Mouse (Mus musculus) large intestine, adult 2 months (tissue): Measurements from ENCODE around the gene Adgrb3. TPM values are rescaled to one million over a fixed set of nuclear protein-coding genes. Genes with fewer than 3 reads are reported as not detected.

ENCODE experiments used
- DNase-seq: peaks from one replicate; pipeline ENCODE4 v3.0.0-alpha.2; 2012; ENCODE audit warnings: low read depth, low spot score
- WGBS: fragments of 180-500 bp; shearing (Covaris S2); methylation state at CpG from one replicate; pipeline ENCODE4 v1.1.7; 2018; 5-methylcytosine and 5-hydroxymethylcytosine counted together
- polyA plus RNA-seq: library from polyadenylated mRNA; depleted of rRNA; stranded (reverse); fragments of >200 nt; gene quantifications from 2 replicates; pipeline ENCODE4 v1.2.3, GENCODE M21; 2012; rRNA removed

Gene Adgrb3
- 0.08 and 0.16 TPM in 2 replicates for polyA plus RNA-seq

DNA sequence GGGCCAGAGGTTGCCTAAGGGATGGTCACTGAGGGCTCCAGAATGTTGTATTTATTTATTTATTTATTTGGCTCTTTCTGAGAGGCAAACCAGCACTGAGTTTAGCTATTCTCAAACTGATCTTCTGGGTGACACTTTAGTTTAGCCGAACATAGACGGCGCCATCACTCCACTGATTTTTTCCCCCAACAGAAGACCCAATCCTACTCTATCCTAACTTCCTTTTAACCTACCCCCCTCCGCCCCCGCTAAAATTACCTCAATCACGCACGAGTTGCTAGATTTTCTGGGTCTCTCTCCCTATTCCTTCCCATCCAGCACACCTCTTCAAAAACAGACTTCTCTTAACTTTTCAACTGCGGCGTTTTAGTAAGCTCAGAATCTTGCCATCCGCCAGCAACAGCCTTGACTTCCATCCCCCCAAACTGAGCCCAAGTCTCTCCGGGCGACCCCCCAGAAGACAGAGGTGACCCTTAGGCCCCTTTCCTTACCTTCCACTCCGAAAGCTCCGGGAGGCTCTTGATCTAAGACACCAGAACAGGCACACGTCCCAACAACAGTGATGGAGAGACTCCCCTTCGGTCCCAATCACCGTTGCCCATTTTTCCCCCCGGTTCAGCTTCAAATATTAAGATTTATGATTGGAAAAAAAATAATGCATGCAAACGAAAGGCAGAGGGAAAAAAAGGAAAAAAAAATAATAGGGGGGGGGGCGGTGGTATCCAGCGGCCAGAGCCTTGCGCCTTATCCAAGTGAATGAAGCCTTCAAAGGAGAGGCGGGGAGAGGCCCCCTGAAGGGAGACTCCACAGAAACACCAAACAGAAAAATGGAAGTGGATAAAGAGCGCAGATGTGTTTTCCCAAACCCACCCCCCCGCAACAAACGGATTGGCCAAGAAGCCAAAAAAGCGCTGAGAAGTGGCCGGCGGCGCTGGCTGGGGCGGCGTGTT lies at the start of gene Adgrb3:
TSS of gene Adgrb3 (minus strand) at position 737 of the 950 bp plus-strand sequence.
- WGBS: 9% methylated on average over 32 of the region's 32 CpGs
- DNase-seq: no peak

DNA sequence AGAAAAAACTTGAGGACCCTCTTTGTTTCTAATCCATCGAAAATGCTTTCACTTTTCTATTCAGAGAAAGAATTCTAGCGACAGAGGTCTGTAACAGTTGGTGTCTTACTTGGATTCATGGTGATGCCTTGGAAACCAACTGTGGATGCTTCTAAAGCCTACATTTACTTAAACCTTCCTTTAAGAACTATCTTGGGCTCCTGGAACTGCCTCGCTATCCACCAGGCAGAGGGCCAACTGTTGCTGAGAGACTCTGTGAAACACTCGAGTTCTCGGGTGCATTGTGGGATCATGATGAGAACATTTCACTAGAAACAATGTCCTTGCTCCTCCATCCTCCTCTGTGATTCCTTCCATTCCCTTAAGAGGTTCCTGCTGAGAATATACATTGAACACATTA lies 48.0 kb upstream of the Adgrb3 start:
- WGBS: 84% methylated on average over 5 of the region's 5 CpGs
- DNase-seq: no peak

GRCm38 (mm10) chr1:25857473-25857872 lies 28.0 kb upstream of the Adgrb3 start:
- no peak for DNase-seq
- 57% methylated on average over 2 of the region's 2 CpGs for WGBS

GRCm38 (mm10) chr1:25854451-25854978 lies 25.0 kb upstream of the Adgrb3 start:
- DNase-seq: no peak
- WGBS: 18% methylated on average over 2 of the region's 2 CpGs

GRCm38 (mm10) chr1:25832260-25832659 lies 2.8 kb upstream of the Adgrb3 start:
- WGBS: 68% methylated on average over 6 of the region's 6 CpGs
- no peak for DNase-seq

DNA sequence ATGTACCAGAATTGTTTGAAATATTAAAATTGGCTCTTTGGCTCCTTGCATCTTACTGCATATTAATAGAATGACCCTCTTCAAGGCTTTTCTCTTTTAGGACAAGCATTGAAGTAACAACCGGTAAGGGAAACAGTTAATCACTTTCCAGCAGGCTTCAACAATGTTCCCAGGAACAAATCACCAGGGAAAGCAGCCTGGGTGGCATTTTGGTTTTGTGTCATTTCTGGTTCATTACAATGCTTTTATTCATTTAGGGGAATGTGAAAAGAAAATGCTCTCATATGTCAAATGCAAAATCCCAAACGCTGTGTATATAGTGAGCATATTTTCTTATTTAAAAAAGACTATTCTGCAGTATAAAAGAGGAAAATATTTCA lies 2.0 kb upstream of the Adgrb3 start:
- DNase-seq: no peak
- WGBS: 61% methylated on average over 2 of the region's 2 CpGs

GRCm38 (mm10) chr1:25830757-25831520 lies 1.4 kb upstream of the Adgrb3 start:
- 7% methylated on average over 15 of the region's 15 CpGs for WGBS
- no peak for DNase-seq

GRCm38 (mm10) chr1:25829921-25830751 lies 629 bp upstream of the Adgrb3 start:
- no peak for DNase-seq
- WGBS: 1% methylated on average over 98 of the region's 99 CpGs

DNA sequence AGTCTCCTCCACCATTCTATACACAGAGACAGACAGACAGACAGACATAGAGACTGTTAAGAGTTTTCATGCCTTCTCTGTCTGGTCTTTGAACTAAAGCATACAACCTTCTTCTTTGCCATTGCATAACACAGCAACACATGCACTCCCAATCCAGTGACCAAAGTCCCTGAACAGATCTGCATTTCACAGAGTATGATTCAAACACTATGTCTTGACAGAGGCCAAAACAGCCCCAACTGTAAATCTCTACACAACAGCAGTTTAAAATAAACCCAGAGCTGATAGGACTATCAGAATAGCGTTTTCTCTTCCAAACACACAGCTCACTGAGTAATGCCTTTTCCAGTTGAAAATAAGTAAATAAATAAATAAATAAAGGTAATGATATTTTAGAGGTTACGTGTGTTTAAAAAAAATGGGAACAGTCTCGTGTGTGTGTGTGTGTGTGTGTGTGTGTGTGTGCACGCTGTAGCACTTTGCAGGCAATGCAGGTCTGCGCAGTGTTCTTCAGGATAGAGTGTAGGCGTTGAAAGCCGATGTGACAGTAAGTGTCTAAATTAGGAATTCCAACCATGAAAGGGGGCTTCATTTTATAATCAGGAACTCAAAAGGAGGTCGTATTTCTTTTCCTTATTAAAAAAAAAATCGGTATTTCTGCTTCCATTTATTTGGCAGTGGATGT lies 1.3 kb downstream of the Adgrb3 start:
- DNase-seq: no peak
- WGBS: 67% methylated on average over 9 of the region's 9 CpGs

DNA sequence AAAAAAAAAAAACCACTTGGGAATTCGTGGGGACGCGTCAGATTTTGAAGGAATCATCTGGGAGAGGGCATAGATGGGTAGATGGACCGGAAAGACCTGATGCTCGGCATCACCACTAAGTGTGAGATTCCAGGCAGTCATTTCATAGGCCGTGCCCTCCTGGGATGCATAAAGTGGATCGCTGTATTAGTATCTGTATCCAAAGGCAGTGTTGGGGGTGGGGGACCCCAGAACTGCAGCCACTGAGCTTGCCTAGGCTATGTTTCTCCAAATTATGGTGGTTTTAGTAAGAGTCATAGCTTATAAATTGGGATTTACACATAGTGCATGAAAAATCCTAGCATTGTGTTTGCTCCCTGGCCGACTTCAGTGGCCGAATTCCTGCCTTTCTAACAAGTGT lies 2.1 kb downstream of the Adgrb3 start:
- WGBS: 74% methylated on average over 9 of the region's 9 CpGs
- no peak for DNase-seq

DNA sequence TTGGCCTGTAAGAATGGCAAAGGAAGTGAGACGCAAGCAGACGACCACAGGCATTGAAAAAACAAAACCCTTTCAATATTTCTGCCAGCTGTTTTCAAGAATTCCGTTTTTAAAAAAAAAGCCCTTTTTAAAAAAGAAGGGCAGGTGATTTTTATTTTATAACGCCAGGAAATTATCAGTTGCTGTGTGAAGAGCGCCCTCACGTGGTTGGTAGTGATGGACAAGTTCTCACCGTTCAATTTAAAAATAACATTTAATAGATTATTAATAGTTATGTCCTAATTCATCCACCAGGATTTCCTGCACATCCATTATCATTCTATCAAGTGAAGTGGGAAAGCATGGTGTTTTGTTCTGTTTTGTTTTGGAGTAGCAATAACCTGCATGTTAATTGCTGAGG lies 2.7 kb downstream of the Adgrb3 start:
- WGBS: 14% methylated on average over 7 of the region's 7 CpGs
- DNase-seq: no peak

GRCm38 (mm10) chr1:25824626-25825025 lies 4.9 kb downstream of the Adgrb3 start:
- WGBS: 55% methylated on average over 4 of the region's 4 CpGs
- no peak for DNase-seq

DNA sequence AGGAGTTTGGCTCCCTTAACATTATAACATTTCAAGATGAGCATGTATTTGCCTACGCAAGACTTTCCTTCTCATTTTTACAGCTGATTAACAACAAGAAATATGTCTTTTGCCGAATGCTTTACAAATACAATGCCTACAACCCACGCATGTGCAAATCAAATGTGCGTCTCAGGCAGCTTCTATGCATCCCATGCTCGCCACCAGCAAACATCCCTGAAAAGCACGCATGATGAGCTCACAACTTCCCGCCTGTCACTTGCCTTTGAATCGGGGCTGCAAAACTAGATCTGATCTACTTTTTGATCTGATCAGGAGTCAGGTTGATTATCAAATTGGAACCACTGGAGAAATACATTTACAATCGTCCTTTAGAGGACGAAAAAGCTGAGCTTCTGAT lies 5.5 kb downstream of the Adgrb3 start:
- DNase-seq: no peak
- 79% methylated on average over 10 of the region's 10 CpGs for WGBS

GRCm38 (mm10) chr1:25815491-25815890 lies 14.0 kb downstream of the Adgrb3 start:
- no peak for DNase-seq
- 64% methylated on average over 1 of the region's 1 CpGs for WGBS

- 82% methylated on average over 1 of the region's 1 CpGs for WGBS
- no peak for DNase-seq
Observed at GRCm38 (mm10) chr1:25778784-25779183, 50.7 kb downstream of the Adgrb3 start.

DNA sequence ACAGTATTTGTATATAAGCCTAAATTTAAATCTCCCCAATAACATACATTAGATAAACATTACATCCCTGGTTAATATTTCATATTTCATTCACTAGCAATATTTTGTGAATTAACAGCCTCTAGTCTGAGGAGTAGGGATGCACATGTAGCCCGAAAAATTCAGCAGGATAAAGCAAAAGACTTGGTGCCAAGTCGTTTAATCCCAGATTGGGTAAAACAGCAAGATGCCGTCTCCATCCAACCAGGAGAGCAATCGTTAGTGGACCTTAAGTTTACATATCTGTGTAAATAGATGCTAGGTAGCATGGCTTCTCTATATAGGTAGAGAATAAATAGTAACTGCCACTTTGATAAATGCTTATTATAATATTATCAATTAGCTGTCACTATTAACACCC lies 52.0 kb downstream of the Adgrb3 start:
- DNase-seq: no peak
- 77% methylated on average over 4 of the region's 4 CpGs for WGBS

DNA sequence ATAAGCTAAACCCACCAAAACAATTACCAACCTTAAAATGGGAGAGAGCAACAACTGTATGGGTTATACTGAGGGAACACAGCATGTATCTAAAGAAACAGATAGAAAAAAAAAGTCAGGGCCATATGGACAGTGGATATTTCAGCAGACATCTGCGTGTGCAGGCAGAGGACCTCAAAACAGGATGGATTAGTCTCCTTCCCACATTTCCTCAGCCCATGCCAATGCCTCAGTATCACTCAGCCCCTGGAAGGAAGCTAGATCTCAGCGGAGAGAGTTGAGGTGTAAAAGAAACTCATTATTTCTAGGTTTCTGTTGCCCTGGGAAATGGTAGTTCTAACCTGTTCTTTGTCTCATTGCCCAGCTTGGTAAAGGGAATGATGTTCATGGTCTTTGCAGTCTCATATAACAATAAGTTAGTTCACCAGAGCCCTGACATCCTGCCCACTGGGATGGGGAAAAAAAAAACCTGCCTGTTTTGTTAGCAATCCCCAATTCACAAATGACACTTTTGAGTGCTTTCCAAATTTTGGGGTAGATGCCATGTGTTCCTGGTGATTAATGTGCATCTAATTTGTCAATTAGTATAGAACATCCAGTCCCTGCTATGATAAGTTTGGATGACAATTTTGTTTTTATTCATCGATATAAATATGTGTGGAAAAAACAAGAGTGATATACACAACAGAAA lies 53.9 kb downstream of the Adgrb3 start:
- WGBS: 78% methylated on average over 3 of the region's 3 CpGs
- no peak for DNase-seq

DNA sequence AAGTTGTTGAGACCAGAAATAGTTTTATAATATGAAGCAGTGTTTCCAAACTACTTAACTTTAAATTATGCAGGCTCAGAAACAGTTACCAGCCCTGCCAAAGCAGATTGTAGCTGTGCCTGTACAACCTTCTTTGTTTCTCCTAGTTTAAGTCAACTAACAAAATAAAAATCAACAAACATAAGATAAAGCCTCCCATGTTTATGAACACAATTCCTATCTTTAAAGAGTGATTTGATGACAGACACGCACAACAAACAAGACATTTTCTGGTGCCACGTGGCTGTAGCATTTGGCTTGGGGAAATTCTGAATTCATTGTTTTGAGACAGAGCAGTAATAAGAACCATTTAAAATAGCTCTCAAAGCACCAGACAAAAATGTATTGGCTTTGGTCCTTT lies 60.5 kb downstream of the Adgrb3 start:
- WGBS: 84% methylated on average over 2 of the region's 2 CpGs
- DNase-seq: no peak

- DNase-seq: no peak
Observed at GRCm38 (mm10) chr1:25755265-25755664, 74.2 kb downstream of the Adgrb3 start.
